Mouse (Mus musculus): ENCODE measurements at regions not wholly inside any gene's neighbourhood (a gene's known extent, or its start where the extent isn't known, plus 50 kb on each side); places are given as distances from the start of the nearest gene placed in this dataset.

DNA sequence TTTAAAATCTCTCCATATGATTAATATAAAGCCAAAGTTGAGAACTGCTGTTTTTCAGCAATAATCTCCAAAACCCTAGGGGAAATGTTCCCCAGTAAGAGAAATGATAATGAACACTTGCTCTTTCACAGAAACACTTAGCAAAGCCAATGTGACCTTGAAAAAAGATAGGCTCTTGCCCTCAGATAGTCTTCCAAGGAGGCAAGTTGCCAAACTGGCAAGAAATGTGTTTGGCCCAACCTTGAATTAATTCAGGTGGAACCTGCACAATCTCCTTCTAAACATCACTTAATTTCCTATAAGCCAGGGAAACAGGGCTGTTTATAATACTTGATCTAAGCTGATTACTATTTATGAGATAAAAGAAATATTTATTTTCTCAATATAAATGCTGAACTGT, 244.0 kb upstream of the Gnaz start:
- DNase-seq (ENCODE audit: low read depth, low spot score): no peak

DNA sequence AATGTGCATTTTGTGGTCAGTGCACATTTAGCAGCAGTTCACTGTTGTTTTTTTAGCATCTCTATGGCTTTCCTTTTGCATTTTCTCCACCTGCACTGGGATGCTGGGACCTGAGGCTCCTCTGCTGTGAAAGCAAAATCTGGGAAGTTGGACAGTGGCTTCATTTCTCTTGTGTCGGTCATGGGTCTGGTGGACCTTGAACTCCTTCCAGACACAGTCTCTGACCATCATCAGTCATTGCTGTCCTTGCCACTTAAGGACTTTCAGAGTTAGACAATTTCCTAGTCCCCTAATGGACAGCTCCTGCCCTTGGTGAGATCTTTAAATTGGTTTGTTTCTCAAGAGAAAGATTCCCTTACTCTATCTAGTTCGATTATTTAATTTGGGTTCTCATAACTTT, 217.5 kb upstream of the Gnaz start:
- no peak for DNase-seq (ENCODE audit: low read depth, low spot score)

DNA sequence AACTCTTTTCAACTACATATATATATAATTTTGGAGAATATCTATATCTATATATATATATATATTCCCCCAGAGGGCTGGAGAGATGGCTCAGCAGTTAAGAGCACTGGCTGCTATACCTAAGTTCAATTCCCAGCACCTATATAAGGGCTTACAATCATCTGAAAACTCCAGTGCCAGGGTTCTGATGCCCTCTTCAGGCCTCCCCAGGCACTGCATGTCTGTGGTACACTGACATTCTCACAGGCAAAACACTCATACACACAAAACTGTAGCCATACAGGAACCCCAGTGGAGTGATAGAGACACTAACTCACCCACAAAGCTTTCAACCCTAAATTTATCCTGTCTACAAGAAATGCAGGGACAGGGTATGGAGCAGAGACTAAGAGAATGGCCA, 216.1 kb upstream of the Gnaz start:
- DNase-seq (ENCODE audit: low read depth, low spot score): no peak

DNA sequence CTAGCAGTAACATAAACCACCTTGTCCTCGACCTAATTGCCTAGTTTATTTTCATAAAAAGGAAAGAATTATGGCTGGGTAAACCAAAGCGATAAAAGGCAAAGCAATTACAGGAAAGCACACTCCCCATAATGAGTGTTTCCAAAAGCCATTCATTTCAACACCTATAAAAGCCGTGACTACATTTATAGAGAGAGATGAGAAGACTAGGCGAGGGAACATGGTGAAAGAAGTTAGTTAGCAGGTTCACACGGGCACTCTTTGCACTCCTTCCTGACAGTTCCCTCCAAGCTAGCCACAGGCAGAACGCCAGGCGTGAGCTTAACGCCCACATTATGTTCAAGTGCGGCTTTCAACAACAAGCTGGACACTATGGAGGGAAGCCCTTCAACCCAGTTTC, 206.2 kb upstream of the Gnaz start:
- no peak for DNase-seq (ENCODE audit: low read depth, low spot score)

DNA sequence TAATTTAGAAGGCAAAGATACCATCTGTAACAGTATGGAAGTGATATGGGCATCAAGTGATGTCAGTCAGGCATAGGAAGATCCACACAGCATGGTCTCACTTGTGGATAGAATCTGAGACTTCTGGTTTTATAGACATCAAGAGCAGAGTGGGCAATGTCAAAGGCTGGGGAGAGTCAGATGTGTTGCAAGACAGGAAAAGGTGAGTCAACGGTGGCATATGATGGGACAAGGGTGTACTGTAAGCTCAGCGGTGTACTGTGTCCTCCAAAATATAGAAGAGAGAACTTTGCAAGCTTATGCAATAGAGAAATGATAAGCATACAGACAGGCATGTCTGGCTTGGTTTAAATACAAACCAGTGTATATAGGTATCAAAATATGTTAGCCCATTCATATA, 177.7 kb upstream of the Gnaz start:
- DNase-seq (ENCODE audit: low read depth, low spot score): no peak

DNA sequence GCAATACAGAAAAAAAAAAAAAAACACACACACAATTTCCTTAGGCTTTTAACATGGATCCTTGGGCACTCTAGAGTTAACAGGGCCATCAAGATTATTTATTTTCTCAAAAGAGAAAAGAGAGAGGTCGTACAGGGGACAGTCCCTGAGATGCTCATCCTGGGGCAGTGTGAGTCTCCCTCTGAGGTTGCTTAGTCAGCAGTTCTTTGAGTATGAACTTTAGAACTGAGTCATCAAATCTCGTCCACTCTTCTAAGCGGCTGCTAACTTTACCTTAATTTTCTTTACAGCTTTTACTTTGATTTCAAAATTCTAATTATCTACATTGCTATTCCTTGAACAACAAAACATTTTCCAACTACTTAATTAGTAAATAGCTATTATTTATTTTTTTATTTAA, 177.0 kb upstream of the Gnaz start:
- no peak for DNase-seq (ENCODE audit: low read depth, low spot score)

DNA sequence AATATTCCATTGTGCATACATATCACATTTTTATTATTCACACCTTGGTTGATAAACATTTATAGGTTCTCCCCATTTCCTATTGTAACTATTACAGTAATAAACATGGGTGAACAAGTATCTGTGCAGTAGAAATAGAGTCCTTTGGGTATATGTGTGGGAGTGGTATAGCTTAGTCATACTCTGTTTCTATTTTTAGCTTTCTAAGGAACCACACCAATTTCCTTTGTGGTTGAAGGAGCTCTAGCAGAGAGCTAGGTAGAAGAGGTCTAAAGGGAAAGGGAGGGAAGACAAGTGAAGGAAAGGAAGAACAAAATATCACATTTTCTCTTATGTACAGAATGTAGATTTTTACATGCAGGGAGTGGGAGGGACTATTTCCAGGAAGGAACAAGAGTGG, 143.6 kb upstream of the Gnaz start:
- DNase-seq (ENCODE audit: low read depth, low spot score): peak; percentile 3

DNA sequence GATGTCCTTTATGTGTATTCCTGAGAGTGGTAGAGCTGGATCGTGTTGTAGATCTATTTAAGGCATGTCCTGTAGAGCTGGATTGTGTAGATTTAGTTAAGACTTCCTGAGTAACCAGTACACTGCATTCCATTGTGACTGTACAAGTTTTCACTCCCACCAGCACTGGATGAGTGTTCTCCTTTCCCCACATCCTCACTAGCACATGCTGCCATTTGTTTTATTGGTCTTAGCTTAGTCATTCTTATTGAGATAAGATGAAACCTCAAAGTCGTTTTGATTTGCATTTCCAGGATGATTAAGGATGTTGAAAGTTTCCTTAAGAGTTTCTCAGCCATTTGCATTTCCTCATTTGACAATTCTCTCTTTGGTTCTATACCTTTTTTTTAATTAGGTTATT, 132.6 kb upstream of the Gnaz start:
- no peak for DNase-seq (ENCODE audit: low read depth, low spot score)

DNA sequence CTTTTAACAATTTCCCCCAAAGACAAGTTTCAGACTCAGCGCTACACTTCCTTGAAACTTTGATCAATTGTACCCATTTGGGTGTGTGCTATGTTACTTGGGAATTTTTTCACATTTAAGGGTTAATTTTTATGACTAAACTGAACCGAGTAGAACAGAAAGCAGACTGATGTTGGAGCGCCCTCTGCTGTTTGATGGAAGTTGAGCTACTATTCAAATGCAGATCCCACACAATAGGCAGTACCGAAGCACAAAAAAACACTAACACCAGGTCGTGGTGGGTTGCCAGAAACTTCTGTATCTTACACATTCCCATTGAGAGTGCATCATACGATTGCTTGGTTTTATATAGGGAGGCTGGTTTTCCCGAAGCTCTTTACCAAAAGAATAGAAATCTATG, 118.6 kb upstream of the Gnaz start:
- peak; percentile 9 for DNase-seq (ENCODE audit: low read depth, low spot score)

DNA sequence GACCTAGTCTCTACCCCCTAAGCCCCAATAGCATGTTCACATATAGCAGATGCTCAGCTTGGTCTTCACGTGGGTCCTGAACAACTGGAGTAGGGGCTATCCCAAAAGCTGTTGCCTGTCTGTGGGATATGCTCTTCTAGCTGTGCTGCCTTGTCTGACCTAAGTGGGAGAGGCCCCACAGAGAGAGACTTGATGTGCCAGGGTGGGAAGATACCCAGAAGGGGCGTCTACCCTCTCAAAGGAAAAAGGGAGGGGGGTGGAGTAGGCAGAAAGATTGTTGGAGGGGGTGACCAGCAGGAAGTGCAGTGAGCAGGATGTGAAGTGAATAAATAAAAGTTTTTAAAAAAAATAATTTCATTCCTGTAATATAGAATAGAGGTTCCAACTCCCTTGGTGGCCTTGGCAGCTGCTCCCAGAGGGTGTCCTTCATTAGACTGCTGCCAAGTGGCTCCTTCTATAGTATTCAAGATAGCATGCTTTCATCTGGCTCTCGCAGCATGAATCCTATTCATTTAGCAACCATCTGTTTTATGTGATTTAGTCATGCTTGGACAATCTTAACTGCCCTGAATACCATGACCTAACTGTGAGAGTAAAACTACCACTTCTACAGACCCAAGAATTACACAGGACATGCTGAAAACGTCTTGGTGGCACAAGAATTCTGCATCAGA, 111.8 kb upstream of the Gnaz start:
- DNase-seq (ENCODE audit: low read depth, low spot score): no peak
